Mouse (Mus musculus): Measurements from ENCODE around the gene Olfr427. TPM values are rescaled to one million over a fixed set of nuclear protein-coding genes. Genes with fewer than 3 reads are reported as not detected.

The Olfr427 gene
- not detected for polyA plus RNA-seq (2012; fragmentation: generic; extraction: Trizol)

GRCm38 (mm10) chr1:174096591-174096990, at the start of gene Olfr427:
Gene Olfr427 (plus strand): TSS chr1:174096891.

GRCm38 (mm10) chr1:174048893-174049292, 47.8 kb upstream of the Olfr427 start, which contains the start of gene Olfr432:
Gene Olfr432 (plus strand): TSS chr1:174049205.

DNA sequence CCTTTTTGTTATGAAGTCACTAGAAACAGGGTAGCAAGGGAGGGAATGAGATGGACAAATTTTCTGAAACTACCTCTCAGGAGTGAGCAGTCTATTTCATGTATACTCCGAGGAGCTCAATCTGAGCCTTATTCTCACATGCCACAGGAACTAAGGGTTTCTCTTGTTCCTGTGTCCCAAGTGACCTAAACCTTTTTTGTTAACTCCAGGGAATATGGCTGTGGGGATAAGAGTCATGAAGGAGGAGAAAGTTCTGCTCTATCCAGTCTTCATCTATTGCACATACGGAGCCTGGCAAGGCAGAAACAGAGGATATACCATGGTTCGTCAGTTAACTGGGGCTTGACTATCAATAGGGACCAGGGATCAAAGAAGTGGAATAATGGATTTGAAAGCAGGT, 30.4 kb upstream of the Olfr427 start, which contains the start of gene Olfr430:
Olfr430 (plus strand) TSS at position 301 of the 400 bp plus-strand sequence.

GRCm38 (mm10) chr1:174084031-174084430, 12.7 kb upstream of the Olfr427 start, which contains the start of gene Olfr429:
Gene Olfr429 (plus strand): TSS chr1:174084331.

DNA sequence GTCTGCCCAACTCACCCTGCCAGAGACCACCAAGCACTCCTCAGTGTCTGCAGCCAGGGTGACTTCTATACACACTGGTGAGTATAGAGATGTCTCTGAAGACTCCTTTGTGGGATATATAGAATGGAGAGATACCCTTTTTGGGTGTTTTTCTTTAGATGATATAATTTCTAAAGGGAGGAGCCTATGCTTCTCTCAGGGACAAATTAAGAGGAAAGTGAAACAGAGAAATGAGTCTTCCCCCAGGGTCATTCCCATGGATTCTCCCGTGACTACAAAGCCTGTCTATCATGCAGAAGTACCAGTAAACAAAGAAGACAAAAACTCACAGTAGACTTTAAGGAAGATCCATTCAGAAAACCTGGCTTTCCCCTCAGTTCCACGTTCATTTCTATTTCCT, 24.4 kb downstream of the Olfr427 start, which contains the start of gene Olfr231:
Olfr231 (minus strand) TSS at position 101 of the 400 bp plus-strand sequence.

GRCm38 (mm10) chr1:174131217-174131616, 34.5 kb downstream of the Olfr427 start, which contains the start of gene Olfr424:
Gene Olfr424 (plus strand): TSS chr1:174131517.

Other genes starting within 250 kb of the Olfr427 start
- gene Ifi211, start 183.8 kb upstream of the Olfr427 start, polyA plus RNA-seq (2012; fragmentation: generic; extraction: Trizol): 1 to 10 TPM in 1 of 2 experiments, under 1 TPM in 1; 0.08 to 1.6 TPM
- gene Mndal, start 154.4 kb upstream of the Olfr427 start, polyA plus RNA-seq (2012; fragmentation: generic; extraction: Trizol): 1 to 10 TPM in 1 of 2 experiments, under 1 TPM in 1; 0.97 to 4.7 TPM
- gene Ifi203, start 154.2 kb upstream of the Olfr427 start, polyA plus RNA-seq (2012; fragmentation: generic; extraction: Trizol): 1 to 10 TPM in 1 of 2 experiments, under 1 TPM in 1; 0.63 to 7.4 TPM
- 1 to 10 TPM in 1 of 2 experiments, under 1 TPM in 1; 0.32 to 4.0 TPM for gene Ifi202b, start 114.1 kb upstream of the Olfr427 start, polyA plus RNA-seq (2012; fragmentation: generic; extraction: Trizol)
- not detected for gene Ifi205, start 65.1 kb upstream of the Olfr427 start, polyA plus RNA-seq (2012; fragmentation: generic; extraction: Trizol)
- not detected for gene Olfr433, start 56.2 kb upstream of the Olfr427 start, polyA plus RNA-seq (2012; fragmentation: generic; extraction: Trizol)
- gene Olfr432, start 47.7 kb upstream of the Olfr427 start, polyA plus RNA-seq (2012; fragmentation: generic; extraction: Trizol): not detected
- gene Olfr430, start 30.3 kb upstream of the Olfr427 start, polyA plus RNA-seq (2012; fragmentation: generic; extraction: Trizol): not detected
- not detected for gene Olfr429, start 12.6 kb upstream of the Olfr427 start, polyA plus RNA-seq (2012; fragmentation: generic; extraction: Trizol)
- not detected for gene Olfr231, start 24.3 kb downstream of the Olfr427 start, polyA plus RNA-seq (2012; fragmentation: generic; extraction: Trizol)
- not detected for gene Olfr424, start 34.6 kb downstream of the Olfr427 start, polyA plus RNA-seq (2012; fragmentation: generic; extraction: Trizol)
- gene Olfr420, start 58.7 kb downstream of the Olfr427 start, polyA plus RNA-seq (2012; fragmentation: generic; extraction: Trizol): not detected
- gene Spta1, start 75.9 kb downstream of the Olfr427 start, polyA plus RNA-seq (2012; fragmentation: generic; extraction: Trizol): not detected
- gene Olfr419, start 155.2 kb downstream of the Olfr427 start, polyA plus RNA-seq (2012; fragmentation: generic; extraction: Trizol): not detected
- gene Mptx1, start 233.6 kb downstream of the Olfr427 start, polyA plus RNA-seq (2012; fragmentation: generic; extraction: Trizol): not detected

Measured in C3H10T1/2 (cell line).